Mouse (Mus musculus) telencephalon, adult 2 months (tissue): ENCODE data around the gene Dlg4.
A peak's percentile ranks its signal among the peaks of the same experiment; 100 is the strongest.

ENCODE experiments used
- DNase-seq: peaks from one replicate; pipeline ENCODE4 v3.0.0-alpha.2; 2011; ENCODE audit warnings: low read depth, low spot score

The Dlg4 gene

GRCm38 (mm10) chr11:70019495-70020021 lies 2.8 kb downstream of the Dlg4 start:
- no peak for DNase-seq

GRCm38 (mm10) chr11:70020022-70020631 lies 3.4 kb downstream of the Dlg4 start:
- no peak for DNase-seq

GRCm38 (mm10) chr11:70020731-70021263 lies 4.1 kb downstream of the Dlg4 start:
- peak; percentile 86 for DNase-seq

- DNase-seq: peak; percentile 97
Observed at GRCm38 (mm10) chr11:70021264-70022132, 4.8 kb downstream of the Dlg4 start.

GRCm38 (mm10) chr11:70023481-70024150 lies 6.9 kb downstream of the Dlg4 start:
- no peak for DNase-seq

GRCm38 (mm10) chr11:70024151-70024514 lies 7.4 kb downstream of the Dlg4 start:
- no peak for DNase-seq

- no peak for DNase-seq
Observed at GRCm38 (mm10) chr11:70026689-70027088, 9.9 kb downstream of the Dlg4 start.

- DNase-seq: no peak
Observed at GRCm38 (mm10) chr11:70027397-70027796, 10.7 kb downstream of the Dlg4 start.

GRCm38 (mm10) chr11:70028401-70029129 lies 11.8 kb downstream of the Dlg4 start:
- DNase-seq: no peak

GRCm38 (mm10) chr11:70029130-70029801 lies 12.5 kb downstream of the Dlg4 start:
- peak; percentile 93 for DNase-seq

GRCm38 (mm10) chr11:70029829-70030550 lies 13.2 kb downstream of the Dlg4 start:
- no peak for DNase-seq

- DNase-seq: no peak
Observed at GRCm38 (mm10) chr11:70030651-70031320, 14.0 kb downstream of the Dlg4 start.

- no peak for DNase-seq
Observed at GRCm38 (mm10) chr11:70031321-70031670, 14.6 kb downstream of the Dlg4 start.

- DNase-seq: no peak
Observed at GRCm38 (mm10) chr11:70038174-70038573, 21.4 kb downstream of the Dlg4 start.

- no peak for DNase-seq
Observed at GRCm38 (mm10) chr11:70039631-70040030, 22.9 kb downstream of the Dlg4 start.

GRCm38 (mm10) chr11:70040184-70040583 lies 23.4 kb downstream of the Dlg4 start:
- no peak for DNase-seq

- DNase-seq: no peak
Observed at GRCm38 (mm10) chr11:70042309-70043085, 25.8 kb downstream of the Dlg4 start.

- no peak for DNase-seq
Observed at GRCm38 (mm10) chr11:70043665-70044064, 26.9 kb downstream of the Dlg4 start.

- DNase-seq: no peak
Observed at GRCm38 (mm10) chr11:70045435-70045834, 28.7 kb downstream of the Dlg4 start.
